Mouse (Mus musculus): ENCODE measurements around the gene Bpnt1.
"Not testable (repeated sequence)": the region's sequence is repeated elsewhere in the genome, so short reads cannot be mapped to it uniquely, and the experiment has no call there.

Gene Bpnt1

GRCm38 (mm10) chr1:185331983-185332430 is at the start of gene Bpnt1:
Gene Bpnt1, plus strand, starts transcription at chr1:185332149.
- DNase-seq, result peak; percentile 89

GRCm38 (mm10) chr1:185282846-185283245 is 49.1 kb upstream of the Bpnt1 start:
- peak; percentile 40 for DNase-seq

GRCm38 (mm10) chr1:185283247-185283646 is 48.7 kb upstream of the Bpnt1 start:
- DNase-seq, result peak; percentile 14

- DNase-seq, result peak; percentile 56
Observed at GRCm38 (mm10) chr1:185284740-185285139, 47.2 kb upstream of the Bpnt1 start.

GRCm38 (mm10) chr1:185285171-185285570 is 46.8 kb upstream of the Bpnt1 start:
- peak; percentile 60 for DNase-seq

GRCm38 (mm10) chr1:185287066-185287465 is 44.9 kb upstream of the Bpnt1 start:
- no peak for DNase-seq

GRCm38 (mm10) chr1:185289231-185289630 is 42.7 kb upstream of the Bpnt1 start:
- no peak for DNase-seq

GRCm38 (mm10) chr1:185291336-185291735 is 40.6 kb upstream of the Bpnt1 start:
- no peak for DNase-seq

- no peak for DNase-seq
Observed at GRCm38 (mm10) chr1:185292646-185293360, 39.1 kb upstream of the Bpnt1 start.

- no peak for DNase-seq
Observed at GRCm38 (mm10) chr1:185296850-185297249, 35.1 kb upstream of the Bpnt1 start.

GRCm38 (mm10) chr1:185298496-185298895 is 33.5 kb upstream of the Bpnt1 start:
- no peak for DNase-seq

- no peak for DNase-seq
Observed at GRCm38 (mm10) chr1:185302816-185303215, 29.1 kb upstream of the Bpnt1 start.

- no peak for DNase-seq
Observed at GRCm38 (mm10) chr1:185306836-185307235, 25.1 kb upstream of the Bpnt1 start.

GRCm38 (mm10) chr1:185307645-185308044 is 24.3 kb upstream of the Bpnt1 start:
- no peak for DNase-seq

- DNase-seq, result no peak
Observed at GRCm38 (mm10) chr1:185308334-185308733, 23.6 kb upstream of the Bpnt1 start.

- no peak for DNase-seq
Observed at GRCm38 (mm10) chr1:185308908-185309307, 23.0 kb upstream of the Bpnt1 start.

- DNase-seq, result no peak
Observed at GRCm38 (mm10) chr1:185311949-185312348, 20.0 kb upstream of the Bpnt1 start.

GRCm38 (mm10) chr1:185314546-185314945 is 17.4 kb upstream of the Bpnt1 start:
- DNase-seq, result no peak

- peak; percentile 29 for DNase-seq
Observed at GRCm38 (mm10) chr1:185315846-185316568, 15.9 kb upstream of the Bpnt1 start.

- not testable (repeated sequence) for DNase-seq
Observed at GRCm38 (mm10) chr1:185327754-185328345, 4.1 kb upstream of the Bpnt1 start.

- peak; percentile 94 for DNase-seq
Observed at GRCm38 (mm10) chr1:185328721-185329610, 3.0 kb upstream of the Bpnt1 start, which contains the start of gene Iars2. Gene Iars2, minus strand, starts transcription at chr1:185329396.

GRCm38 (mm10) chr1:185329851-185330250 is 2.1 kb upstream of the Bpnt1 start:
- DNase-seq, result no peak

GRCm38 (mm10) chr1:185331364-185331763 is 585 bp upstream of the Bpnt1 start:
- DNase-seq, result no peak

Data from kidney, adult 18-20 months (tissue).